Mouse (Mus musculus) heart, postnatal 0 days (tissue): ENCODE data around the gene Tln2. TPM values are rescaled to one million over a fixed set of nuclear protein-coding genes. Genes with fewer than 3 reads are reported as not detected.
A peak's percentile ranks its signal among the peaks of the same experiment; 100 is the strongest.

Experiments used
- ATAC-seq: fragments of 200-750 bp; cut with Nextera tagmentation; 2 replicates; pipeline ENCODE4 v1.8.0; 2017; ENCODE audit warnings: low read depth, moderate number of reproducible peaks, moderate library complexity; ENCODE audit not compliant: insufficient read depth
- DNase-seq: peaks from one replicate; pipeline ENCODE4 v3.0.0-alpha.2; 2016; ENCODE audit warnings: low spot score
- H3K27ac ChIP-seq: fragments of 300-500 bp; sonication (generic); 2 replicates; pipeline ENCODE4 v1.5.1; 2014; ENCODE audit warnings: low read depth, mild to moderate bottlenecking
- H3K27me3 ChIP-seq: fragments of 300-500 bp; sonication (generic); 2 replicates; pipeline ENCODE4 v1.6.1; 2014; ENCODE audit warnings: low read length, mixed read lengths; ENCODE audit not compliant: control insufficient read depth, insufficient read depth
- H3K36me3 ChIP-seq: fragments of 300-500 bp; sonication (generic); replicated peaks from 2 replicates; pipeline ENCODE4 v1.6.1; 2014; ENCODE audit warnings: low read length, mixed read lengths; ENCODE audit not compliant: control insufficient read depth, insufficient read depth
- H3K4me1 ChIP-seq: fragments of 300-500 bp; sonication (generic); 2 replicates; pipeline ENCODE4 v1.6.1; 2014; ENCODE audit warnings: antibody characterized with exemption; ENCODE audit not compliant: control insufficient read depth, insufficient read depth
- H3K4me2 ChIP-seq: fragments of 300-500 bp; sonication (generic); 2 replicates; pipeline ENCODE4 v1.6.1; 2014; ENCODE audit warnings: low read depth, mild to moderate bottlenecking, low read length, moderate library complexity
- H3K4me3 ChIP-seq: fragments of 300-500 bp; sonication (generic); 2 replicates; pipeline ENCODE4 v1.5.1; 2014; ENCODE audit warnings: low read depth, low read length
- H3K9ac ChIP-seq: fragments of 300-500 bp; sonication (generic); replicated peaks from 2 replicates; pipeline ENCODE4 v1.6.1; 2014; ENCODE audit warnings: low read depth, low read length, mixed read lengths
- H3K9me3 ChIP-seq: fragments of 300-500 bp; sonication (generic); replicated peaks from 2 replicates; pipeline ENCODE4 v1.6.1; 2016; ENCODE audit warnings: low read length; ENCODE audit not compliant: control insufficient read depth
- CTCF ChIP-seq: IDR thresholded peaks from 2 replicates; pipeline ENCODE4 v1.5.1; 2016; ENCODE audit warnings: antibody characterized with exemption, control low read depth, low read depth
- EP300 ChIP-seq: IDR thresholded peaks from 2 replicates; pipeline ENCODE4 v1.6.1; 2016; ENCODE audit warnings: antibody characterized with exemption, low read depth
- WGBS: fragments of 180-500 bp; shearing (Covaris S2); extraction: QIAGEN DNeasy Blood & Tissue Kit; methylation state at CpG from one replicate; pipeline ENCODE4 v1.1.7; 2014; 5-methylcytosine and 5-hydroxymethylcytosine counted together
- polyA plus RNA-seq: library from polyadenylated mRNA; unstranded; fragments of >200 nt; fragmentation: Nextera tagmentation; extraction: Ambion mirVana; gene quantifications from 2 replicates; pipeline ENCODE4 v1.2.1, GENCODE M21; 2015
- total RNA-seq: library from RNA; depleted of rRNA; stranded (reverse); fragments of >200 nt; gene quantifications from 2 replicates; pipeline ENCODE4 v1.2.3, GENCODE M21; 2014; ENCODE audit warnings: low replicate concordance

Tln2 gene
- total and polyA plus RNA-seq, 2 experiments from 2014 or later: 67.0 to 92.6 TPM

DNA sequence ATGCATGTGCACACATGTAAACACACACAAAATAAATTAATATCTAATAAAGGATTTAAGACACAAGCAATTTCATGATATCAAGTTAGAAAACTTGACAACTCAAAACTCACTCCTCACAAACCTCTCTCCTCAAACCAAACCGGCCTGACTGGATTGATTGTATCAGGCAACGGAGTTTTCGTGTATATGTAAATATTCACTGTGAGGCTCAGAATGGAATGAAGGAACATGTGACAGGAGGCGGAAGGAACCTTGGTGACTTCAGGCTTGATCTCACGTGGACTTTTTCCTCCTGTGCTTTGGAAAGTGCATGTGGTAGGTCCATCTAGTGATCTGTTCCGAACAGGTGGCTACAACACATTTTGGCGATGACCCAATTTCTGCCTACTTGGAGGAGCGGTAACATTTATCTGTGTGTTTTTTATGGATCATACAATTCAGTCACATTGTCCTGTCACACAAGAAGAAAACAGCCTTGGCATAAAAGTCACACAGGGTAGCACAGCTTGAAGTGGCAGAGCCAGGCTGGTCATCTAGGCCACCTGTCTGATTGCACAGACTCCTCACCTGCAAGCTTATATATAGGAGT lies 54.7 kb downstream of the Tln2 start:
- Histone ChIP-seq H3K27me3 (no peaks in the 10 kb centered on the region), H3K4me2 (no peak overlapping the region), H3K4me1 (0 out of 2 replicates have a peak, but pooled peaks cover 8% of the 10 kb centered on the region), H3K4me3 (no peak overlapping the region), H3K27ac (no peak overlapping the region), H3K9ac (no peak overlapping the region), H3K36me3 (no peaks in the 10 kb centered on the region), H3K9me3 (no peaks in the 10 kb centered on the region)
- whole genome bisulfite sequencing: 72% methylated on average over 8 of the region's 8 CpGs
- DNase-seq: no peak
- no peak for TF ChIP-seq CTCF
- no peak for TF ChIP-seq EP300
- no peak for ATAC-seq

- Histone ChIP-seq H3K4me1 (peaks cover 9% of the 10 kb centered on the region; the same call in 1 of the 2 replicates), H3K36me3 (no peaks in the 10 kb centered on the region), H3K9ac (no peak overlapping the region), H3K4me3 (no peak overlapping the region), H3K27me3 (no peaks in the 10 kb centered on the region), H3K4me2 (no peak overlapping the region), H3K9me3 (no peaks in the 10 kb centered on the region), H3K27ac (no peak overlapping the region)
- DNase-seq (no peak), ATAC-seq (no peak)
- TF ChIP-seq EP300 (no peak), CTCF (no peak)
- 50% methylated on average over 1 of the region's 1 CpGs for WGBS
Measured at GRCm38 (mm10) chr9:67501801-67502200, 57.7 kb downstream of the Tln2 start.

- H3K9ac ChIP-seq: no peak overlapping the region
- H3K4me2 ChIP-seq: no peak overlapping the region
- WGBS: 11% methylated on average over 2 of the region's 2 CpGs
- H3K27me3 ChIP-seq: no peaks in the 10 kb centered on the region
- no peak for TF ChIP-seq CTCF
- no peak for TF ChIP-seq EP300
- H3K4me1 ChIP-seq: peaks cover 18% of the 10 kb centered on the region; the same call in 1 of the 2 replicates
- no peaks in the 10 kb centered on the region for H3K36me3 ChIP-seq
- no peak overlapping the region for H3K4me3 ChIP-seq
- no peak overlapping the region for H3K27ac ChIP-seq
- no peak for ATAC-seq
- no peaks in the 10 kb centered on the region for H3K9me3 ChIP-seq
- no peak for DNase-seq
Measured at GRCm38 (mm10) chr9:67496368-67496767, 63.1 kb downstream of the Tln2 start.

- Histone ChIP-seq H3K4me2 (no peak overlapping the region), H3K4me3 (no peak overlapping the region), H3K27ac (peak overlapping the region; percentile 43), H3K9ac (no peak overlapping the region), H3K36me3 (no peaks in the 10 kb centered on the region), H3K9me3 (no peaks in the 10 kb centered on the region), H3K4me1 (peaks cover 18% of the 10 kb centered on the region; the same call in 1 of the 2 replicates), H3K27me3 (no peaks in the 10 kb centered on the region)
- 23% methylated on average over 3 of the region's 3 CpGs for WGBS
- DNase-seq (peak; percentile 35), ATAC-seq (peak; percentile 66; the same call in 1 of the 2 replicates)
- TF ChIP-seq CTCF: no peak
- TF ChIP-seq EP300: no peak
Measured at GRCm38 (mm10) chr9:67495350-67495749, 64.2 kb downstream of the Tln2 start.

DNA sequence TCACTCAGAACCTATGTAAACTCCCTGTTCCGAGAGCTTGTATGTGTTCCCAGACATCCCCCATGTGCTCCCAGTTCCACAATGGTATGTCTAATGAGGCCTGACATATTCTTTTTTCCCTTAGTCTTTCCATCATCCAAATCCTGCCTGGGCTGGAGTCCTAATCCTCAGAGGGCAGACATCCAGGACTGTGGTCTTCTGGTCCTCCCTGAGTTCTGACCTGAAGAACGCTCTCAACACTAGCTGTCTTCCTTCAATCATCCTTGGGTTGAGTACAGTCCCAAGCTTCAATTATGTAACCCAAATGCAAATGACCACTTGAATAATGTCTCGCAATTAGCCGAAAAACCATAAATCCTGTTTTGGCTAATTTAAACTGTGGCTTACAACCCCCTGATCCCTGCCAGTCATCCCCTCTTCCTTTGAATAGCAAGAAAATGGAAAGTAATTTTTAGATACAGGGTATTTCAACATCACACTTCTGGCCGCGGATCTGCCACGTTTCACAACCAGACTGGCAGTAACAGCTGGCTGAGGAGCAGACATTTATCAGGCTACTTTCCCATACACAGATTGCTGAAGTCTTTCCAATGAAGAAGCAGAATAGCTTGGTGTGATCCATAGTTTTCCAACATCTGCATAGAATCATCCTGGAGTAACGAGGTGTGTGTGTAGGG lies 65.5 kb downstream of the Tln2 start:
- no peak overlapping the region for H3K9ac ChIP-seq
- H3K4me2 ChIP-seq: no peak overlapping the region
- no peaks in the 10 kb centered on the region for H3K36me3 ChIP-seq
- H3K27ac ChIP-seq: no peak overlapping the region
- no peak overlapping the region for H3K4me3 ChIP-seq
- no peak for ATAC-seq
- DNase-seq: no peak
- H3K27me3 ChIP-seq: no peaks in the 10 kb centered on the region
- WGBS: 82% methylated on average over 8 of the region's 8 CpGs
- TF ChIP-seq EP300 (no peak), CTCF (no peak)
- H3K9me3 ChIP-seq: no peaks in the 10 kb centered on the region
- peaks cover 18% of the 10 kb centered on the region; the same call in 1 of the 2 replicates for H3K4me1 ChIP-seq

DNA sequence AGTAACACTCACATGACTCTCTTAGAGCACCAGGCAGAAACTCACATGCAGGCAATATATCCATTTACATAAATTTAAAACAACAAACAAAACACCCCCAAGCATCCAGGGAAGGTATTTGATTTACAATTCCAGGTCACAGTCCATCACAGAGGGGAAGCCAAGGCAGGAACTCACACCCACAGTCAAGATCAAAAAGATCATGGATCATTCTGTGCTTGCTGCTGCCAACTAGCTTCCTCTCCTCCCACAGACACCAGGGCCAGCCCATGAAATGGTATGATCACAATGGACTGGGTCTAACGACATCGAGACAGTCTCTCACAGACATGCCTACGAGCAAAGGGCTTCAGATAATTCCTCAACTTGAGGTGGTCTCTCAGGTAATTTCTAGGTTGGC lies 70.1 kb downstream of the Tln2 start:
- H3K4me2 ChIP-seq: no peak overlapping the region
- no peak overlapping the region for H3K9ac ChIP-seq
- H3K27ac ChIP-seq: no peak overlapping the region
- H3K36me3 ChIP-seq: no peaks in the 10 kb centered on the region
- no peak for ATAC-seq
- no peak overlapping the region for H3K4me3 ChIP-seq
- H3K27me3 ChIP-seq: no peaks in the 10 kb centered on the region
- no peak for TF ChIP-seq CTCF
- no peak for TF ChIP-seq EP300
- H3K4me1 ChIP-seq: peaks cover 5% of the 10 kb centered on the region; the same call in 1 of the 2 replicates
- no peak for DNase-seq
- 80% methylated on average over 3 of the region's 3 CpGs for WGBS
- H3K9me3 ChIP-seq: no peaks in the 10 kb centered on the region
